Mouse (Mus musculus): ENCODE measurements around the gene Nr2c2ap.

The Nr2c2ap gene

DNA sequence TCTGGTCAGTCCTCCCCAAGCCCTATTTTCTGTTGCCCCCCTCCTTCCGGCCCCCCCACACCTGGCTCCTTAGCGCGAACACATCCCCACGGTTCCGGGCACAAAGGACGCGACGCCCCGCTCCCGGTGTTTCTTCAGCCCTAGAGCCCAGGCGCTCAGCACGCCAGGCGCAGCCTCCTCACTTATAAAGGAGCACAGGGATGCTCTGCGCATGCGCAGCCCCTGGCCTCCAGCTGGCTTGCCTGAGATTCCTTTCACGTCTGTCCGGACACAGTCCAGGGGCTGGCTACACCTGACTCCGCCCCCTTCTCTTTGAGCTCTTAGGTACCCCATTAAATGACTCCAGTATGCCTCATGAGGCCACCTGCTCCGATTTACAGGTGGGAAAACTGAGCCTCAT, 10.5 kb upstream of the Nr2c2ap start, which contains the start of gene Ncan:
Gene Ncan (minus strand): TSS at position 207 of the 400 bp plus-strand sequence.
- peak; percentile 92 for DNase-seq

DNA sequence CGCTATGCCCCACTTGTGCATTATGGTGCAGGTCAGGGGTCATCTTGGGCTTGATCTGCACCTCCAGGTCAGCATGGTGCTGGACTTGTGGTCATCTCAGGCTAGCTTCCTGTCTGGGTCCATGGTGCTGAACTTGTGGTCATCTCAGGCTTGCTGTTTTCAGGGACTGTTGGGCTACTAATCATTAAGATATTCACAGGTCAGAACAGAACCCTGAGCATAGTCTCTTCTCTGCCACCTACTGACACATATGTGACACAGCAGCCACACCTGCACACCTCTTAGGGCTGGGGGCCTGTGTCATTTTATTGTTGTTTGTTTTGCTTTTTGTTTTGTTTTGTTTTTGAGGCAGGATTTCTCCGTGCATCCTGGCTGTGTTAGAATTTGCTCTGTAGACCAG, 8.3 kb upstream of the Nr2c2ap start:
- no peak for DNase-seq

DNA sequence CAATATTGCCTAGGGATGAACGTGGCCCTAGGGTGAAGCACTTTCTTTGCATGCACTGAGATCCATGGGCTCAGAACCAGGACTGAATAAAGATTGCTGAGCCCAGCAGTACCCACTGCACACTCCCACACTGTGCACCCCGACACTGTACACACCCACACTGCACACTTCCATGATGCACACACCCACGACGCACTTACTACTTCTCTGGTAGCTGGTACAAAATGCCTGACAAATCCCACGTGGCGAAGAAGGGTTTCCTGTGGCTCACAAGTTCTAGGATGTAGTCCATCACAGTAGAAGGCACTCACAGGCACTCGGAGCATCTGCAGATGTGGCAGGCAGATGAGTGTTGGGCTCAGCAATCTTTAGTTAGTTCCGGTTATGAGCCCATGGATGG, 6.1 kb upstream of the Nr2c2ap start:
- DNase-seq = no peak

DNA sequence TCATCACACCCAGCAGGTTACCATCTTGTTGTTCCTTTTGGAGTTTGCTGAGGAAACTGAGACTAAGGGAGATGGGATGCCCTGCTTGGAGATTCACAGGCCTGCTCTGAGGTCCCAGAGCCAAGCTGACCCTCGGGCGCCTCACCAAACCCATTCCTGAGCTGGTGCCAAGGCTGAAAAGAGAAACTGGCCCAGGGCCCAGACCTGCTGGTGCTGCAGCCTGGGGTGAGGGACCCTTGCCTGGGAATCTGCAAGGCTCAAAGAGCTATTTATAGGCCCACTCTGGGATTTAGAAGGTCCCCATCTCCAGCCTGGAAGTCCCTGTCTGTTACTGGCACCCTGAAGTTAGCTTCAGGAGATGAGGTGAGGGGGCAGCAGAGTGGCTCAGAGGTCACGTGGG, 2.7 kb upstream of the Nr2c2ap start:
- DNase-seq = peak; percentile 98

DNA sequence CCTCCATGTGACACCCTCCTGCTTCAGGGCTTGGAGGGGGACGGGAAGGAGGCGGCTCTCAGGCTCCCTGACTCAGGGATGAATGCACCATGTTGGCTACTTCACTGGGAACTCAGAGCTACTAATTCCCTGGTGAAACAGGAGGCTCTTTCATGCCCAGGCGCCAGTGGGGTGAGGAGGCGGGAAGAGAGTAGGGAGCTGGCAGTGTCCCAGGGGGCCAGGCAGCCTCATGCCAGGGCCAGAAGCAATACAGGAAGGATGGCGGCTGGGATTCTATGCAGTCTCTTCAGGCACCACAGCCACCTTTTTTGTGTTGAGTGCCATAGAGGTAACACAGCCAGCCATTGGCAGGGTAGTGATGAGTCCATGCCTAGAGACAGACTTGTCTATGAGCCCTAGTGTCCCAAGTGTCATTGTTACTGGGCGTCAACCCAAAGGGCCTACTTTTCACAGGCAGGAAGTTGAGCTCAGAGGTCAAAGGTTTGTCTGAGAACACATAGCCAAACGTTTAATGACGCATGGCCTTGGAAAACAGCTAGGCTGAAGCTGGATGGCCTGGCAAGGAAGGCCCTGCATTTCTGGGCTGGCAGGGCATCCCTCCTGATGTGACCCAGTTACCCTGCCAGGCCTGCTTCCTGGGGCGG, 1.7 kb upstream of the Nr2c2ap start:
- DNase-seq = peak; percentile 97

DNA sequence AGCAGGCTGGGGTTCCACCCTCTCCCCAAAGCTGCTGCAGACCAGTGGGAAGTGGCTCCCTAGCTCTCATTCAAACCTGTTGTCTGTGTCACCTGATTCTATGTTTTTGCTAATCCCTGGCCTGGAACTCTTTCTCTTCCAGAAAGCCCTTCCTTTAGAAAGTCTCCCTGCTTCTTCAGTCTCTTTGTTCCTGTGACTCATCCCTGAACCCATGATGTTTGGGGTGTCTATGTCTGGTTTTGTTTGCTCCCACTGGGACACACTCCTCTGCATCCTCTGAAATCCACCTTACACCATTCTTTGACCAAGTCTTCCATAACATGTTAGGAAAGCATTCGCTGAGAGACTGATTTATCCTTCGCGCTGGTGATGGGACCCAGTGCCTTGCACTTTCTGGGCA, 1.1 kb upstream of the Nr2c2ap start:
- no peak for DNase-seq

DNA sequence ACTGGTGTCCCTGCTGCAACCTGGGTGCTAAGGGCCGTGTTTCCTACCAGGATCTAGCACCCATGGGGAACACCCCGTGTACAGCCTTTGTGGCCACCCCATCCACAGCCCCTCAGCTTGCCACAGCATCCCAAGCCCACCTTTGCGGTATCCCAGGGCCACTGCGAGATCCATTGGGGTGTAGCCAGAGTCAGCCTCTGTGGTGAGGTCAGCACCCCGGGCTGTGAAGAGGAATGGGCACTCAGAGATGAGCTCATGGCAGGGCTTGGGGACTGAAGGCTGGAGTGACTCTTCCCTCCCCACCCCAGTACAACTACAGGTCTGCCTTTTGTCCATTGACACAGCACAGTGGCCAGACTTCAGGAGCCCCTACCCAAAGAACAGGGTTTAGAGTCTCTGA, 3.0 kb downstream of the Nr2c2ap start:
- peak; percentile 91 for DNase-seq

DNA sequence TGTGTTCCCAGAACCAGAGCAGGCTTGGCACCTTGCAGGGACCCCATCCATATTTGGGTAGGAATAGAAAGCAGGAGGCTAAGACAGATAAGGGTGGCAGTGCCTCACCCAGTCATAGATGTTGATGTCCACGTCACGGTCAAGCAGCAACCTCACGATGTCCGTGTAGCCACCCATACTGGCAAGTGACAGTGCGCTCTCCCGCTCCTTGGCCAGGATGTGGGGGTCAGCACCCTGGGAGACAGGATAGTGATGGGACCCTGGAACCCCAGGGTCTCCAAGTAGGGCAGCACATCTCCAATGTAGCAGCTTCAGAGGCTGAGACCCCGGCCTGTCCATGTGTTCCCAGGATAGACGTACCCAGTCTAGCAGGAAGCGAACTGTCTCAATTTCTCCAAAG, 3.8 kb downstream of the Nr2c2ap start:
- DNase-seq = peak; percentile 91

DNA sequence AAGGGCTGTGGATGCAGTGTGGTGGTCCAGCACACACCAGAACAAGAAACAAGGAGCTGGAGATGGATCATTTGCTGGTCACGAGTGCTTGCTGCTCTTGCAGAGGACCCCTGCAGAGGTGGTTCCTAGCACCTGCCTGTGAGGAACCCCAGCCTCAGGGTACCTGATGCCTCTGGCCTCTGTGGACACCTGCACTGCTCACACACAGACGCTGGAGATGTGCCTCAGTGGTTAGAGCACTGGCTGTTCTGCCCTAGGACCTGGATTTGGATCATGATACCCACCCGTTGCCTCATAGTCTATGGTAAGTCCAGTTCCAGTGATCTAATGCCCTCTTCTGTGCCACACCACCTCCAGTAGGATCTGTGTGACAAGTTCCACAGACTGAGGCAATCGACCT, 5.5 kb downstream of the Nr2c2ap start:
- peak; percentile 88 for DNase-seq

DNA sequence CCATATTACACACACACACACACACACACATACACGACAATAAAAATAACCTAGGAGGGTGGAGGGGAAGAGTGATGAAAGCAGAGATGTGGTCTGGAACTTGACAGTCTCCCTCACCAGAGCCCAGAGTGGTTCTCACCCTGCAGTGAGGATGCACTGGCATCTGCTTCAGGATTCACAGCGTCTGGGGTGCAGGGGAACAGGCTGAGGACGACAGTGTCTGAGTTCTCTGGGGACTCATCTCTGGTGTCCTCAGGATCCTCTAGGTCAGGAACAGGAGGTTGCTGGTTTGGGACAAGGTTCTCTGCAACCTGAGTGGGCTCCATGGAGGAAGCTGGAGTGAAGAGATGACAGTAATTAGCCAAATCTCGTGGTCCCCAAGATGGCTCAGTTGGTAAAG, 6.8 kb downstream of the Nr2c2ap start:
- peak; percentile 91 for DNase-seq

DNA sequence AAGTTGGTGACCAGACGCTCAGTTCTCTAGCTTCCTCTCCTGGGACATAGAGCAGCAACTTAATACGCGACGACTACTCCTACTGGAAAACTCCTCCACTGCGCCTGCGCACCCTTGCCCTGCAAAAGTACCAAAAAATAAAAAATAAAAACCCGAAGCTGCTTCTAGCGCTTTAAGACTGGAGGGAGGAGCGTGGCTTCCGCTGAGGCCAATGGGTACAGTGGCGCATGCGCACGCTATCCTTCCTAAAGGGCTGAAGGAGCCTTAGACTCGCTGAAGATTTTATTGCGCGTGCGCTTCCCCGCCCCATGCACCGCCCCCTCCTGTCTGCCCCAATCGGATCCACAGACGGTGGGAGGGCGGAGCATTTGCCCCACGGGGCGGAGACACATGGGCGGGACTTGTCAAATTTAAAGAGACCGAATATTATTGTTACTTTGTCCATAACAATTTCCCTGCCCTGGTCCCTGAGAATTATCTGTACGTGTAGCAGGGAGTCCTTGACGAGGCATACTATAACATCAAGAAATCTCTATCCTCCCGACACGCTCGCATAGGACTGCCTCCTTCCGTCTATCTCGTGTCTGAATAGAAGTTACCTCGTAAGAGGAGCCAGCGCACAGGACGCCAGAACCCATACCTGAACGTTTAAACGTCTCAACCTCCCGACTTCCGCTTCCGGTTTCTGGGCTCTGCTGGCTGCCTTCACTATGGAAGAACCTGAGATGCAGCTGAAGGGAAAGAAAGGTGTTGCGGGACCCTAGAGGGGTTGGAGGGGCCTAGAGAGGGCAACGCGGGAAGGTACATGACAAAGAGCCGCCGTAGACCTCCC, 8.1 kb downstream of the Nr2c2ap start, which contains the start of the genes Rfxank, Borcs8 and Mef2b:
Gene Rfxank (minus strand): TSS at position 129 of the 832 bp plus-strand sequence.
Gene Borcs8 (plus strand): TSS at position 474 of the 832 bp plus-strand sequence.
Gene Mef2b (plus strand): TSS at position 686 of the 832 bp plus-strand sequence.
- DNase-seq = peak; percentile 100

DNA sequence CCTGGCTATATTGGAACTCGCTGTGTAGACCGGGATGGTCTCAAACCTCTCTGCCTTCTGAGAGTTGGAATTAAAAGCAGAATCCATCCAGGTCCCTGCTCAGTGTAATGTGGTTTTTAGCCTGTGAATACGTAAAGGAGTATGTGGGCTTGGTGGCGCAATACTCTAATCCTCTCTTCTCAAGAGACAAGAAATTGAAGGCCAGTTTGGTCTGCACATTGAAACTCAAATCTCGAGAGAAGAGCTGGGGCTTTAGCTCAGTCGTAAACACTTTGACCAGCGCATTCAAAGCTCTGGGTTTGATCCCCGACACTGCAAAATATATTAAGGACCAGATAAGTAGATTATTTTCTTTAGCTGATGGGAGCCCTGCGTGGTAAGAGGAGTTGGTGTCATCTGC, 8.8 kb downstream of the Nr2c2ap start:
- no peak for DNase-seq

DNA sequence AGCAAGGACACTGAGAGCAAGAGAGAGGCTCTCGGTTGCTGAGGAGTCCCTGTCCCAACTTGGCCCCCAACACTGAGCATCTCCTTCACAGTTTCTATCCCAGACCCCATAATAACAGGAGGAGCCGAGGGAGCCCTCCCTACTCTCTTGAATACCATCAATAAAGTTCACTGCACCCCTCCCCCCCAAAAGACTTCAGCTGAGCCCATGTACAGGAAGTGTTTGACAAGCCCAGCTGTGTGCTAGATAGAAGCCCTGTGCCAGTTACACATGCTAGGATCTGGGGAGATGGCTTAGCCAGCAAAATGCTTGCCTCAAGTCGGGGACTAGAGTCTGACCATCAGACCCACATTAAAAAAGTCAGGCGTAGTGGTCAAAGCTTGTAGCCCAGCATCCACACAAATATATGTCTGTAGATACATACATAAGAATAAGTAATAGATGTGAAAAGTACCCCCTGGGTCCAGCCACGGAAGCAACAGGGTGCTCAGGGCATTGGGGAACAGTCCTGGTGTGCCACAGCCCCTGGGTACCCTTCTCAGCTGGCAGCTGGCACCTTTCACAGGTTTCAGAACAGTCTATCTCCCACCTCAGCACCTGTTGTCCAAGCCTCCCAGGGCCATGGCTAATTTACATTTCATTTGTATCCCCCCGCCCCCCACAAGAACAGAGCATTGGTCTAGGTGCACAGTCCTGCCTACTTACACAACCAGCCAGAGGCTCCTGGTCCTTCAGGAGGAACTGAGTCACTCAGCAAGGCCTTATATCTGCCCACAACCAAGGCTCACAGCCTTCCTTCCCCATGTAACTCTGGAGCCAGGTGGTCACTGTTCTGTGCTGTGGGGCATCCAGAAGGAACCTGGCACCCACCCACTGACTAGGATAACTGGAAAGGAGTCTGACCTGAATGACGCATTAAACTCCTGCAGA, 16.8 kb downstream of the Nr2c2ap start:
- DNase-seq = no peak

DNA sequence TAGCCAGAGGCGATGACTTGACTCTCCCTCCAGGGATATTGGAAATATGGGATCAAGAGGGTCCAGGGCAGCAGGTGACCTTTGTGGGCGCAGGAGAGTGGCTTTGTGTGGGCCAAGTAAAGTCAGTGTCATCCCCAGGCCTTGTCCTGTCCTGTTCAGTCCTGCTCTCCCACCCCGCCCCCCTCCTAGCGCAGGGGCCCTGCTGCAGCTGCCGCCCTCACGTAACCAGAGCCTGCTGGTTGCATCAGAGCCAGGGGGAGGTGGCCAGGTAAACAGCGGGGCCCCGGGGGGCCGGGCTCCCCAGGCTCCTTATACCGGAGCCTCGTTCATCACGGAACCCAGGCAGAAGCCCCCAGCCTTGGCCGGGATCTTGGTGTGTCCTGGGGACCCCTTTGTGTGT, 19.0 kb downstream of the Nr2c2ap start:
- no peak for DNase-seq

DNA sequence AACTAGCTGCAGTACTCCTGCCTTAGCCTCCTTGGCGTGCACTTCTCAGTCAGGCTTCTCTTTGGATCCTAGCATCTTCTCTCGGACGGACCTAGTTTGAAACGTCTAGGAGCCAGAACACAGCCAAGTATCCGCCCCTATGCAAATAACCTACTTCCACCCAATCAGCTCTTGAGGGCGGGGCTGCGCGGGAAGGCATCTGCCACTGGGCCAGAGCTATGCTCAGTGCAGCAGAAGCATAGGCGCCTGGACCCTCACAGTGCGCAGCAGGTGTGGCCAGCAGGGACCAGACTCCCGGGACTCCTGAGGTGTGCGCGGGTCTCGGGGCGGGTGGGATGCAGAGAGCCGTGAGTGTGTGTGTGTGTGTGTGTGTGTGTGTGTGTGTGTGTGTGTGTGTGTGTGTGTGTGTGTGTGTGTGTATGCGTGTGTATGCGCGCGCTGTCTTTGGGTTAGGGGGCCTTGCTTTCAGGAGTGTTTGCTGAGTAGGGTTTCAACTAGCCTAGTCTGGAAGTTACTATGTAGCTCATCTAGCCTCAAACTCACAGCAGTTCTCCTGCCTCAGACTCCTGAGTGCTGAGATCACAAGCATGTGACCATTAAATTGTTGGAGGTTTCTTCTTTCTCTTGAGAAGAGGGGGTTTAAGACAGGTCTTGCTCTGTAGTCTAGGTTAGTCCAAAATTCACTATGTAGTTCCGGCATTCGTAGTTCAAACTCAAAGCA, 21.6 kb downstream of the Nr2c2ap start:
- DNase-seq = peak; percentile 96

DNA sequence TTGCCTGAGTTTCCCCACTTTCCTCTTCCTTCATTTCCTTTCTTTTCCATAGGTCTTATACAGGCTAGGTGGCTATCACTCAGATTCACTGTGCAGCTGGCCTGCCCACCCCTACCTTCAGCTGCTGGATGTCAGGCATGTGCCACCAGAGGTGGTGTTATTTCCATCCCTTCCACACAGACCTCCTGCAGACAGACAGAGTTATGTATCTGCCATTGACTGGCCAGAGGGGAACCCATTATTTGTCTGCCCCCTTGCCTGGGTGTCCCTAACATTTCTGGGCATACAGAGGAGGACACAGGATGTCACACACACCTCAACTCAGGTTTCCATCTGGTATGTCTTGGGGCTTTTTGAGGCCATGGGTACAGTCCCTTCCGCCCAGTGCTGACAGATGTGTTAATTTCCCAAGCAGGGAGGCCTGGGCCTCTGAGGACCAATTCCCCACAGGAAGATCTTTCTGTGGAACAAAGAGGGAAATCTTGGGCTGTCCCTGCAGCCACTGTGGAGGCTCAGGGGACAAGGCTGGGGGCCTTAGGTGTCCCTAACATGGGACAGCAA, 26.2 kb downstream of the Nr2c2ap start:
- peak; percentile 86 for DNase-seq

DNA sequence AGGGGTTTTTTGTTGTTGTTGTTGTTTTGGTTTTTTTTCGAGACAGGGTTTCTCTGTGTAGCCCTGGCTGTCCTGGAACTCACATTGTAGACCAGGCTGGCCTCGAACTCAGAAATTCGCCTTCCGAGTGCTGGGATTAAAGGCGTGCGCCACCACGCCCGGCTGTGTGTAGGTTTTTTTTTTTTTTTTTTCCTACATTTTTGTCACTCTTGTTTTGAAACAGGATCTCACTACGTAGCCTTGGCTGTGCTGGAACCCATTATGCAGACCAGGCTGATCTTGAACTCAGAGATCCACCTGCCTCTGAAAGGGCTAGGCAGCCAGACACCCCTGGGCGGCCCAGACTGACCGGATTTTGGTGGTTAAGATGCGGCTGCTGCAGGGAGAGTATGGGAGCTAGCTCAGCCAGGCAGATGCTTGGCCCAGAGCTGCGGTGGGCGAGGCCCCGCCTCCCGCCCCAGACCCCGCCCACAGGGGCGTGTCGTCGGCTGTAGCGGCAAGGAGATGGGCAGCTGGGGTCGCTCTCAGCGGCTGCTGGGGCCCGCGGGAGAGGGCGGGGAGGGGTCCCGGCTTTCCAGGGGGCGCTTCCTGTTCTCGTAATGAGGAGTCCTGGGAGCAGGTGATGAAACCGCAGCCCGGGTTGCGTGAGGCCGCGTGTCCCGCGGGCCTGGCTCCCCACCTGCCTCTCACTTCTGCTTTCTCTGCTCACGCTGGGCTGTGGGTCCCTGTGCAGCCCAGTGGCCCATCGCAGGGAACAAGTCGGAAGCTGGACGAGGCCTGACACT, 27.1 kb downstream of the Nr2c2ap start:
- peak; percentile 94 for DNase-seq

DNA sequence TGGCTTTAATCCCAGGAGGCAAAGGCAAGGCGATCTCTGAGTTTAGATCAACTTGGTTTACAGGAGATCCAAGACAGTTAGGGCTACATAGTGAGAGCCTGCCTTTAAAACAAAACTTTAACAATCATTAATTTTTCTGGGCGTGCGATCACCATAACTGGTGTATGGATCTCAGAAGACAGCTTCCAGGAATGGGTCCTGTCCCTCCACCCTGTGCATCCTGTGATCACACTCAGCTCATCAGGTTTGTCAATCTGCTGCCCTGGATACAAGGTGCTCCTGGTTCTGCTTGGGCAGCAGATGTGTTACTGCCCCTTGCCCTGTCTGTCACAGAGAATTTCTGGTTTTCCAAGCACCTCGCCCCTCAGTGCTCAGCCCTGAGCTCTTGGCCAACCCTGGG, 28.1 kb downstream of the Nr2c2ap start:
- no peak for DNase-seq

DNA sequence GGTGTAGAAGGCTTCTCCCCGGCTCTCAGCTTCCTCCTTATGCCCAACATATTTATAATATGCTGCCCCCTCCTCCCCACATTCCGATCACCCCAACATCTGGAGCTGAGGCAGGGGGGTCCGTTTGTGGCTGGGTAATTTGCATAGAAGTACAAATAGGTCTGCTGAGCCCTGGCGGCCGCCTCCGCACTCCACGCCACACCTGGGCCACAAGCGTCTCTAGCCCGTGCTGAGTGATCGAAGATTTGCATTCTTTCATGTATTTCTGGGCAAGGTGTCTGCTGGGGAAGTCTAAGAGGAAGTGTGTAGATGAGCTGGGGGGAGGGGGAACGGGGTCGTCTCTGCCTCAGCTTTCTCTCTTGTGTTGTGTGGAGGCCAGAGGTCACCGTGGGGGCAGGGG, 28.9 kb downstream of the Nr2c2ap start:
- DNase-seq = no peak

DNA sequence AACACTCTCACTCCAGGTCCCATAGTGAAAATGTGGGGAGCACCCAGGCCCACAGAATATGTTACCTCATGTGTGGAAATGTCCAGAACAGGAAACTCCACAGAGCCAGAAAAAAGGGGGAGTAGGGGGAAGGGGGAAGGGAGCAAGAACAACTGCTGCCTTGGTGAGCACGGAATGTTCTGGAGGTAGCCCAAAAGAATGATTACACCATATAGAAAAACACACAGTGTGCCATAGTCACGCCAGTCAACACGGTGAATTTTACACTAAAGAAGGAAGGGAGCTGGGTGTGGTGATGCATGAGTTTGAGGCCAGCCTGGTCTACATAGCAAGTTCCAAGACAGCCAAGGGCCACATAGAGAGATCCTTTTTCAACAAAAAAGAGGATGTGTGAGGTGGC, 32.2 kb downstream of the Nr2c2ap start:
- DNase-seq = no peak

DNA sequence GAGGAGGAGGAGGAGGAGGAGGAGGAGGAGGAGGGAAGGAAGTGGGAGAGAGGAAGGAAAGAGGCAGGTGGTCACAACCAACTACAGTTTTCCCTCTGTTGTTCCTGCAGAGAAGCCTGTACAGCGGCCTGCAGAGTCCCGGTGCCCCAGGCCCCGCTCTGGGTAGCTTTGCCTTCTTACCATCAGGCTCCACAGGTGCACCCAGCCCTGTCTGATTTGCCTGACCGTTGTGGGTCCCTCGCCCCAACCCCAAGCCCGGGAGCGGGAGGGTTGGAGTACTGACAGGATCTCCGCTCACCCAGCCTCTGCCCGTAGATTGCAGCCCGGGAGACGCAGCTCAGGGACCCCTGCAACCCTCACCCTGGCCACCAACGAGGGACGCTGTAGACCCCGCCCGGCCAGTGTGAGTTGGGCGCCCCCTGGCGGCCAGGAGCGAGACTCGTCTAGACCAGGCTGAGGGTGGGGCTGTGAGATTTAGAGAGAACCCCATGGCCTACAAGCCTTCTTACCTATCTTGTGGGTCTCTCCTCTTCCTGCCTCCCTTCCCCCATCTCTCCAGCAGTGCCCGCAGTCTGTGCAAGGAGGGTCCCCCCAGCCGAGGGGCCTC, 35.5 kb downstream of the Nr2c2ap start:
- peak; percentile 95 for DNase-seq
